Mouse (Mus musculus) ES-Bruce4 (cell line): ENCODE data around the gene Syt13. TPM values are rescaled to one million over a fixed set of nuclear protein-coding genes. Genes with fewer than 3 reads are reported as not detected.

Experiments
- H3K27ac ChIP-seq: 2 replicates; pipeline ENCODE4 v1.5.1; 2012; ENCODE audit warnings: low read length, inconsistent platforms; ENCODE audit not compliant: insufficient read depth
- H3K27me3 ChIP-seq: 2 replicates; pipeline ENCODE4 v1.6.1; 2012; ENCODE audit warnings: mild to moderate bottlenecking, low read length, inconsistent platforms; ENCODE audit not compliant: control insufficient read depth, poor library complexity, insufficient read depth, severe bottlenecking
- H3K36me3 ChIP-seq: 2 replicates; pipeline ENCODE4 v1.6.1; 2012; ENCODE audit warnings: inconsistent platforms, mild to moderate bottlenecking, low read length, moderate library complexity; ENCODE audit not compliant: control insufficient read depth, poor library complexity, insufficient read depth, severe bottlenecking
- H3K4me1 ChIP-seq: one replicate; pipeline ENCODE4 v1.8.1; 2011; ENCODE audit warnings: low read length; ENCODE audit not compliant: control insufficient read depth, insufficient read depth
- H3K4me3 ChIP-seq: 2 replicates; pipeline ENCODE4 v1.5.1; 2011; ENCODE audit warnings: low read depth, mild to moderate bottlenecking, low read length
- H3K9ac ChIP-seq: 2 replicates; pipeline ENCODE4 v1.6.1; 2012; ENCODE audit warnings: low read depth, mild to moderate bottlenecking, inconsistent platforms; ENCODE audit not compliant: poor library complexity, severe bottlenecking
- H3K9me3 ChIP-seq: replicated peaks from 2 replicates; pipeline ENCODE4 v1.6.1; 2012; ENCODE audit warnings: mild to moderate bottlenecking, low read length, inconsistent platforms; ENCODE audit not compliant: control insufficient read depth, poor library complexity, insufficient read depth, severe bottlenecking
- CTCF ChIP-seq: IDR thresholded peaks from one replicate; pipeline ENCODE4 v1.8.1; 2011; ENCODE audit warnings: low read depth, low read length
- EP300 ChIP-seq: IDR thresholded peaks from 2 replicates; pipeline ENCODE4 v1.6.1; 2011; ENCODE audit warnings: low read depth, low read length; ENCODE audit not compliant: insufficient read depth
- POLR2A ChIP-seq: IDR thresholded peaks from one replicate; pipeline ENCODE4 v1.8.1; 2011; ENCODE audit warnings: low read length; ENCODE audit not compliant: insufficient read depth
- polyA plus RNA-seq: library from polyadenylated mRNA; stranded (reverse); fragments of >200 nt; gene quantifications from 2 replicates; pipeline ENCODE4 v1.2.4, GENCODE M21; 2011; ENCODE audit warnings: low read depth; ENCODE audit not compliant: missing spikeins, insufficient read depth, insufficient read length

The Syt13 gene
- polyA plus RNA-seq, 1 experiment: 11.2 TPM

GRCm38 (mm10) chr2:92941463-92941862 is 26.6 kb downstream of the Syt13 start:
- no peaks in the 10 kb centered on the region for H3K9me3 ChIP-seq
- no peaks in the 10 kb centered on the region for H3K27me3 ChIP-seq
- H3K4me3 ChIP-seq: no peak overlapping the region
- no peaks in the 10 kb centered on the region for H3K36me3 ChIP-seq
- H3K4me1 ChIP-seq: no peaks in the 10 kb centered on the region
- TF ChIP-seq CTCF (no peak), EP300 (no peak), POLR2A (no peak)
- H3K27ac ChIP-seq: no peak overlapping the region
- H3K9ac ChIP-seq: no peak overlapping the region

- peaks cover under 1% of the 10 kb centered on the region for H3K4me1 ChIP-seq
- H3K9ac ChIP-seq: no peak overlapping the region
- H3K9me3 ChIP-seq: no peaks in the 10 kb centered on the region
- no peak for TF ChIP-seq EP300
- no peaks in the 10 kb centered on the region for H3K27me3 ChIP-seq
- H3K4me3 ChIP-seq: no peak overlapping the region
- H3K36me3 ChIP-seq: no peaks in the 10 kb centered on the region
- no peak overlapping the region for H3K27ac ChIP-seq
These were observed 28.5 kb downstream of the Syt13 start for GRCm38 (mm10) chr2:92943406-92943805.

DNA sequence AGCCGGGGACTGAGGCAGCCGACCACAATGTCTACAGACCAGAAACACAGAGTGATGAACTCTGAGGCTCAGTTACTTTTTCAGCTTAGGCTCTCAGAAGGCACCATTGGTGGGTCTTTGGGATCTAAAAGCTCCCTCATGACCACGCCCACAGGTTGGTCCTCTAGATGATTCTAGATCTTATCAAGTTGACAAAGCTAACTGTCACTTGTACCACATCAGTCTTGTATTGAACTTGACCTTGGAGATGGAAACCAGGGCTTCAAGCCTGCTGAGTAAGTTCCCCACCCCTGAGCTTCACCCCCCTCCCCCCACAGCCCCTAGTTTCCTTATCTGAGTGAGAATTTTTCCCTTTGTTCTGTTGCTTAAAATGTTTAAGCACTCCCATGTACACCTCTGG is 29.5 kb downstream of the Syt13 start:
- TF ChIP-seq EP300: no peak
- Histone ChIP-seq H3K9ac (no peak overlapping the region), H3K36me3 (no peaks in the 10 kb centered on the region), H3K4me3 (no peak overlapping the region), H3K27me3 (no peaks in the 10 kb centered on the region), H3K27ac (no peak overlapping the region), H3K4me1 (peaks cover 6% of the 10 kb centered on the region), H3K9me3 (no peaks in the 10 kb centered on the region)

GRCm38 (mm10) chr2:92945125-92945746 is 30.3 kb downstream of the Syt13 start:
- H3K27me3 ChIP-seq: no peaks in the 10 kb centered on the region
- H3K4me1 ChIP-seq: peaks cover 6% of the 10 kb centered on the region
- H3K27ac ChIP-seq: no peak overlapping the region
- H3K9ac ChIP-seq: no peak overlapping the region
- H3K36me3 ChIP-seq: no peaks in the 10 kb centered on the region
- no peaks in the 10 kb centered on the region for H3K9me3 ChIP-seq
- H3K4me3 ChIP-seq: no peak overlapping the region
- TF ChIP-seq EP300 (no peak), CTCF (no peak), POLR2A (no peak)

DNA sequence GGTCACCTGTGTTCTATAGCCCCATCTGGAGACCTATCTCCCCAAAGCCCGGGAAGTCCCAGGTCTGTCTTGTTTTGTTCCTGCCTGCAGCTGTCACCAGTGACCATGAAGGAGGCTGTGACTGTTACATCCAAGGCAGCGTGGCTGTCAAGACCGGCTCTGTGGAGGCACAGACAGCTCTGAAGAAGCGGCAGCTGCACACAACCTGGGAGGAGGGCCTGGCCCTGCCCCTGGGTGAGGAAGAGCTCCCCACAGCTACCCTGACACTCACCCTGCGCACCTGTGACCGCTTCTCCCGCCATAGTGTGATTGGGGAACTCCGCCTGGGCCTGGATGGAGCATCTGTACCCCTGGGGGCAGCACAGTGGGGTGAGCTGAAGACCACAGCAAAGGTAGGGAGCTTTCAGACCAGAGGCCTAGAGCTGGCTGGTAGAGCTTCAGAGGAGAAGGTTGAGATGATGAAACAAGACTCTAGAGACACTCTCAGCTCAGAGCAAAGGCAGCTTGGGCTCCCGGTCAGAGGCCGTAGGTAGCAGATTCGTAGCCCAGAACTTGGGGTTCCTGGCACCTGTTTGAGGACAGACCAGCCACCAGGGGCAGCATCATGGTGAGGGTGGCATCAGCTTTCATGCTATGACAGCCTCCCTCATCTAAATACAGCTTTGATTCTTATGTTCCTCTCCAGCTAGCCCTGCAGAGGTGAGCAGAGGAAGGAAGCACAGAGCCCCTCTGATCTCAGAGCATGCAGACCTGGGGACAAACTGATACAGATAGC is 31.1 kb downstream of the Syt13 start:
- Histone ChIP-seq H3K9ac (no peak overlapping the region), H3K27ac (no peak overlapping the region), H3K4me3 (no peak overlapping the region), H3K27me3 (no peaks in the 10 kb centered on the region), H3K9me3 (no peaks in the 10 kb centered on the region), H3K36me3 (no peaks in the 10 kb centered on the region), H3K4me1 (peaks cover 6% of the 10 kb centered on the region)
- no peak for TF ChIP-seq EP300
- no peak for TF ChIP-seq POLR2A
- no peak for TF ChIP-seq CTCF

DNA sequence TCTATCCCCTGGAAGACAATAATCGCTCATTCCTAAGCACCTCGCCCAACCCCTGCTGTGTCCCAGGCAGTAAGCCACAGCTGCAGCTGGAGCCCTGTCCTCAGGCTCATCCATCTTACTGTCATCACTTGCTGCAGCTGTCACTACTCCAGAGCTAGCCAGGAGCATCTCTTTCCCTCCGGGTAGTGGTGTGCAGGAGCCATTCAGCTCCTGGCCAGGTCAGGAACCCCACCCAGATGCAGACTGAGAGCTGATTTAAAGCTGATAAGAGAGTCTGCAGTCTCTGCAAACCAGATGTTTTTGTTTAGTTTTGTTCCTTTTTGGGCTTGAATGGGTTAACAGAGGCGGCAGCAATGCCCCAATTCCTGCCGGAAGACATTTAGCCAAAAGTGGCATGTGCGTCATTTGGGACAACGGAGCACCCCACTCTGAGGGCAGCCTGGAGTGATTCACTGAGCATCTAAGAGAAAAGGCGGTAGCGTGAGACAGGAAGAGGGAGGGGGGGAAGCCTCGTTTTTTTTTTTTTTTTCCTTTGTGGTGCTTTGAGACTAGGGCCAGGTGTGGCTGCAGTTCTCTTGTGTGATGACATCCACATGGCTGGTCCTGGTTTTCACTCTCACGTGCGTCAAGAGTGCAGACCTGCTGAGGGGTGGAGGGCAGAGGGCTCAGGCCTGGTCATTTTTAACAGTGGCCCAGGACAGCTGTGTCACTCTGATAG is 33.2 kb downstream of the Syt13 start:
- no peaks in the 10 kb centered on the region for H3K27me3 ChIP-seq
- no peak overlapping the region for H3K9ac ChIP-seq
- no peak overlapping the region for H3K27ac ChIP-seq
- H3K4me1 ChIP-seq: peaks cover 6% of the 10 kb centered on the region
- no peaks in the 10 kb centered on the region for H3K9me3 ChIP-seq
- no peaks in the 10 kb centered on the region for H3K36me3 ChIP-seq
- H3K4me3 ChIP-seq: no peak overlapping the region
- TF ChIP-seq EP300 (peak; percentile 72; the same call in 1 of the 2 replicates), POLR2A (no peak)
